Mouse (Mus musculus) MEL (cell line): ENCODE measurements around the gene Wfdc5. TPM values are rescaled to one million over a fixed set of nuclear protein-coding genes. Genes with fewer than 3 reads are reported as not detected.

Experiments
- DNase-seq: peaks from one replicate; pipeline ENCODE4 v3.0.0; 2011; ENCODE audit warnings: low read depth, low spot score
- H3K27ac ChIP-seq: 2 replicates; pipeline ENCODE4 v1.5.1; 2012; ENCODE audit warnings: low read depth, mild to moderate bottlenecking, control low read depth, low read length, moderate library complexity; ENCODE audit not compliant: control insufficient read depth
- H3K27me3 ChIP-seq, 2 experiments: fragments of 150-350 bp in 1 of 2; sonication (generic) in 1 of 2; 2 replicates each; pipeline ENCODE4 v1.6.1; 2012; ENCODE audit warnings: low read length in 2 of 2, mild to moderate bottlenecking in 2 of 2, improper control_type of control experiment in 1 of 2, moderate library complexity in 1 of 2; ENCODE audit not compliant: insufficient read depth in 2 of 2, control insufficient read depth in 1 of 2
- H3K36me3 ChIP-seq, 2 experiments: 2 replicates each; pipeline ENCODE4 v1.6.1; 2012 to 2014; ENCODE audit warnings: low read length in 2 of 2, improper control_type of control experiment in 1 of 2, inconsistent platforms in 1 of 2, mild to moderate bottlenecking in 1 of 2; ENCODE audit not compliant: insufficient read depth in 2 of 2, control insufficient read depth in 1 of 2
- H3K4me1 ChIP-seq, 2 experiments: fragments of 150-350 bp in 1 of 2; sonication (generic) in 1 of 2; 2 replicates each; pipeline ENCODE4 v1.6.1; 2012; ENCODE audit warnings: low read length in 2 of 2, improper control_type of control experiment in 1 of 2, mild to moderate bottlenecking in 1 of 2; ENCODE audit not compliant: insufficient read depth in 2 of 2, control insufficient read depth in 1 of 2
- H3K4me3 ChIP-seq, 2 experiments: fragments of 150-350 bp in 1 of 2; sonication (generic) in 1 of 2; 2 replicates each; pipeline ENCODE4 v1.5.1; 2012; ENCODE audit warnings: low read depth in 2 of 2, low read length in 2 of 2, mild to moderate bottlenecking in 2 of 2, moderate library complexity in 2 of 2, control low read depth in 1 of 2, improper control_type of control experiment in 1 of 2; ENCODE audit not compliant: control insufficient read depth in 1 of 2, insufficient read depth in 1 of 2
- H3K79me2 ChIP-seq: 2 replicates; pipeline ENCODE4 v1.6.1; 2012; ENCODE audit warnings: mild to moderate bottlenecking, low read length, moderate library complexity; ENCODE audit not compliant: control insufficient read depth, poor library complexity, insufficient read depth
- H3K9ac ChIP-seq: 2 replicates; pipeline ENCODE4 v1.6.1; 2012; ENCODE audit warnings: low read depth, mild to moderate bottlenecking, control low read depth, low read length, moderate library complexity; ENCODE audit not compliant: control insufficient read depth, poor library complexity, severe bottlenecking
- H3K9me3 ChIP-seq: fragments of 150-350 bp; sonication (generic); replicated peaks from 2 replicates; pipeline ENCODE4 v1.6.1; 2012; ENCODE audit warnings: mild to moderate bottlenecking, low read length, improper control_type of control experiment, moderate library complexity; ENCODE audit not compliant: insufficient read depth
- BHLHE40 ChIP-seq: IDR thresholded peaks from 2 replicates; pipeline ENCODE4 v1.6.1; 2012; ENCODE audit warnings: low read depth, mild to moderate bottlenecking, inconsistent platforms, low read length, improper control_type of control experiment, borderline replicate concordance
- CHD1 ChIP-seq: IDR thresholded peaks from 2 replicates; pipeline ENCODE4 v1.6.1; 2012; ENCODE audit warnings: low read depth, mild to moderate bottlenecking, inconsistent platforms, low read length, improper control_type of control experiment
- CHD2 ChIP-seq: IDR thresholded peaks from 2 replicates; pipeline ENCODE4 v1.6.1; 2011; ENCODE audit warnings: low read length, improper control_type of control experiment
- CTCF ChIP-seq, 3 experiments: IDR thresholded peaks in 2 of 3; conservative IDR thresholded peaks in 1 of 3; 2 replicates each; pipeline ENCODE4 v1.5.1; 2011 to 2012; ENCODE audit warnings: low read length in 3 of 3, low read depth in 2 of 3, mild to moderate bottlenecking in 2 of 3, improper control_type of control experiment in 1 of 3, inconsistent platforms in 1 of 3, mixed read lengths in 1 of 3, moderate library complexity in 1 of 3; ENCODE audit not compliant: control insufficient read depth in 1 of 3, insufficient read depth in 1 of 3, poor library complexity in 1 of 3, severe bottlenecking in 1 of 3
- ETS1 ChIP-seq: IDR thresholded peaks from 2 replicates; pipeline ENCODE4 v1.6.1; 2012; ENCODE audit warnings: low read depth, mild to moderate bottlenecking, inconsistent platforms, low read length, improper control_type of control experiment, moderate library complexity
- HCFC1 ChIP-seq: IDR thresholded peaks from 2 replicates; pipeline ENCODE4 v1.6.1; 2012; ENCODE audit warnings: low read depth, mild to moderate bottlenecking, inconsistent platforms, low read length, improper control_type of control experiment, moderate library complexity
- KAT2A ChIP-seq: conservative IDR thresholded peaks from 2 replicates; pipeline ENCODE4 v1.6.1; 2012; ENCODE audit warnings: low read depth, low read length, improper control_type of control experiment, inconsistent platforms
- MAFK ChIP-seq: IDR thresholded peaks from 2 replicates; pipeline ENCODE4 v1.6.1; 2011; ENCODE audit warnings: low read depth, mild to moderate bottlenecking, low read length, improper control_type of control experiment, borderline replicate concordance
- MAX ChIP-seq: IDR thresholded peaks from 2 replicates; pipeline ENCODE4 v1.6.1; 2011; ENCODE audit warnings: low read length, improper control_type of control experiment
- MEF2A ChIP-seq: IDR thresholded peaks from 2 replicates; pipeline ENCODE4 v1.6.1; 2014; ENCODE audit warnings: low read depth, mild to moderate bottlenecking, inconsistent platforms, low read length, improper control_type of control experiment; ENCODE audit not compliant: poor library complexity, insufficient replicate concordance, severe bottlenecking; ENCODE audit errors: extremely low read depth
- MYB ChIP-seq: IDR thresholded peaks from 2 replicates; pipeline ENCODE4 v1.6.1; 2011; ENCODE audit warnings: mild to moderate bottlenecking, low read depth, low read length, improper control_type of control experiment
- NELFE ChIP-seq: IDR thresholded peaks from 2 replicates; pipeline ENCODE4 v1.6.1; 2011; ENCODE audit warnings: low read depth, low read length, improper control_type of control experiment
- NRF1 ChIP-seq: IDR thresholded peaks from 2 replicates; pipeline ENCODE4 v1.6.1; 2014; ENCODE audit warnings: low read depth, mild to moderate bottlenecking, inconsistent platforms, low read length, improper control_type of control experiment, moderate library complexity; ENCODE audit not compliant: poor library complexity, insufficient read depth, severe bottlenecking
- POLR2A ChIP-seq, 2 experiments: IDR thresholded peaks; 2 replicates each; pipeline ENCODE4 v1.6.1; 2011 to 2012; ENCODE audit warnings: low read length in 2 of 2, mild to moderate bottlenecking in 2 of 2, control low read depth in 1 of 2, improper control_type of control experiment in 1 of 2, low read depth in 1 of 2, moderate library complexity in 1 of 2; ENCODE audit not compliant: control insufficient read depth in 1 of 2, insufficient read depth in 1 of 2, poor library complexity in 1 of 2
- POLR2AphosphoS2 ChIP-seq: IDR thresholded peaks from 2 replicates; pipeline ENCODE4 v1.6.1; 2011; ENCODE audit warnings: low read length, improper control_type of control experiment
- POLR2AphosphoS5 ChIP-seq: IDR thresholded peaks from 2 replicates; pipeline ENCODE4 v1.6.1; 2012; ENCODE audit warnings: low read depth, borderline replicate concordance, mild to moderate bottlenecking, inconsistent platforms, low read length, moderate library complexity, mixed read lengths
- RAD21 ChIP-seq: IDR thresholded peaks from 2 replicates; pipeline ENCODE4 v1.6.1; 2011; ENCODE audit warnings: mild to moderate bottlenecking, low read depth, low read length, improper control_type of control experiment
- SMC3 ChIP-seq: IDR thresholded peaks from 2 replicates; pipeline ENCODE4 v1.6.1; 2011; ENCODE audit warnings: low read depth, low read length, improper control_type of control experiment
- UBTF ChIP-seq: IDR thresholded peaks from 2 replicates; pipeline ENCODE4 v1.6.1; 2012; ENCODE audit warnings: low read depth, mild to moderate bottlenecking, inconsistent platforms, low read length, improper control_type of control experiment, moderate library complexity, borderline replicate concordance; ENCODE audit not compliant: insufficient read depth
- USF1 ChIP-seq: IDR thresholded peaks from 2 replicates; pipeline ENCODE4 v1.6.1; 2014; ENCODE audit warnings: low read depth, mild to moderate bottlenecking, inconsistent platforms, low read length, improper control_type of control experiment, moderate library complexity
- USF2 ChIP-seq, 2 experiments: IDR thresholded peaks; 2 replicates each; pipeline ENCODE4 v1.6.1; 2011 to 2012; ENCODE audit warnings: improper control_type of control experiment in 2 of 2, low read length in 2 of 2, borderline replicate concordance in 1 of 2, inconsistent platforms in 1 of 2, low read depth in 1 of 2, mild to moderate bottlenecking in 1 of 2; ENCODE audit not compliant: insufficient read depth in 1 of 2
- ZC3H11A ChIP-seq: IDR thresholded peaks from 2 replicates; pipeline ENCODE4 v1.6.1; 2012; ENCODE audit warnings: low read depth, mild to moderate bottlenecking, inconsistent platforms, low read length, improper control_type of control experiment
- ZKSCAN1 ChIP-seq: IDR thresholded peaks from 2 replicates; pipeline ENCODE4 v1.6.1; 2012; ENCODE audit warnings: low read depth, mild to moderate bottlenecking, inconsistent platforms, low read length, improper control_type of control experiment, moderate library complexity
- polyA plus RNA-seq, 2 experiments: library from polyadenylated mRNA; stranded (reverse) in 1 of 2; unstranded in 1 of 2; fragments of >175 nt in 1 of 2; fragments of >200 nt in 1 of 2; gene quantifications; 2 replicates each; pipeline versions ENCODE4 v1.2.1 to v1.2.4; 2012; ENCODE audit warnings: low replicate concordance in 2 of 2, low read depth in 1 of 2; ENCODE audit not compliant: insufficient read length in 2 of 2, insufficient read depth in 1 of 2, missing spikeins in 1 of 2
- total RNA-seq: library from RNA; depleted of rRNA; stranded (reverse); fragments of 300-350 nt; gene quantifications from 2 replicates; pipeline ENCODE4 v1.2.3, GENCODE M21; 2012

Wfdc5 gene
- total and polyA plus RNA-seq, 3 experiments, result not detected

DNA sequence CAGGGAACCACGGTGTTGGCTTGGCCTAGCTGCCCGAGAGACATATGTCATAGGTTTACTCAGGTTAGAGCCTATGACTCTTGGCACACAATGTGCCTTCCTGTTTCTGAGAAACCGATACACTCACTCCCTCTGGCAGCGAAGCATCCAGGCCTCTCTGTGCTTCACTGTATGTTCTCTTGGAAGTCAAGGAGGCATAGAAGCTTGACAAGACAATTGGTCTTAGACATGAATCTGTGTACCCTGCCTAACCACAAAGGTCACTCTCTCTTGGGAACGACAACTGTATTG, 14.1 kb upstream of the Wfdc5 start:
- DNase-seq, result no peak
- no peaks in the 10 kb centered on the region for H3K9me3 ChIP-seq
- H3K79me2 ChIP-seq, result no peaks in the 10 kb centered on the region
- no peak for TF ChIP-seq USF1
- no peak for TF ChIP-seq MAFK
- no peak for TF ChIP-seq POLR2AphosphoS2
- no peak for TF ChIP-seq UBTF
- no peak for TF ChIP-seq CTCF (IDR thresholded peaks at IDR 0.05 in 2 of 3, conservative IDR thresholded peaks at IDR 0.05 in 1 of 3; ENCODE audit: control insufficient read depth in 1 of 3, insufficient read depth in 1 of 3, low read depth in 2 of 3, low read length in 3 of 3, poor library complexity in 1 of 3, severe bottlenecking in 1 of 3)
- TF ChIP-seq KAT2A, result no peak
- TF ChIP-seq MYB, result no peak
- no peak for TF ChIP-seq ZKSCAN1
- TF ChIP-seq, all 39 proteins: peak for 0
- Histone ChIP-seq H3K36me3 (no peaks in the 10 kb centered on the region), H3K27me3 (peaks cover 8 to 13% of the 10 kb centered on the region in 2 experiments), H3K27ac (no peak overlapping the region), H3K4me3 (no peak overlapping the region), H3K4me1 (no peaks in the 10 kb centered on the region), H3K9ac (no peak overlapping the region)

DNA sequence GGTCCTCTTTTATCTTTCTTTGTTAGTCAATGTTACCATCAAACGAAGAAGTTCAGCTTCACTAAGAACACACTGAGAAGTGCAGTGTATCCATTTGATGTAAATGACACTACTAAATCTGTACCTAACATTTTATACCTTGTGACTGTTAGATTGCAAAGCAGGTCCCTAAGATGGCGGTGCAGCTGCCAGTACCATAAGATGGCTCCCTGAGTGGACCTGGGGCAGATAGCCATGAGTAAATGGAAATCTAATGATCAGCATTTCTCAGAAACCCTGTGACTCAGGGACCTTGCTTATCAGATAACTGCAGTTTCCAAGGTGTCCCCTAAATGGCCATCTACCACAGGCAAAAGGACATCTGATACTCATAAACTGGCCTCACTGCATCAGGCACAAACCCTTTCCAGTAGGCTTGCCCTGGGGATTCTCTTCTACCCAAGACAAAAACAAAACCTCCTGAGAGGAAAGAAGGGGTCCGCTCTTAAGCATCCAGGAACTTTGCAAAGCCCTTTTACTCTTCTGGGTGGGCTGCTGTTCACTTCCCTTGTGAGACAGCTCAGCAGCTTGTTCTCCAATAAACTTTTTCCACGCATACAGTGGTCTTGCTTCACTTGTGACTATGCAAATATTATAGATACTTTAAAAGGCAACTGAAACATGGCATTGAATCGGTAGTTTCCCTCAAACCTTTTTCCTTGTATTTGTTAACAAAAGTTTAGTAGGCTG, 13.6 kb upstream of the Wfdc5 start:
- Histone ChIP-seq H3K27ac (no peak overlapping the region), H3K4me1 (no peaks in the 10 kb centered on the region), H3K4me3 (no peak overlapping the region), H3K9ac (no peak overlapping the region), H3K9me3 (no peaks in the 10 kb centered on the region), H3K36me3 (no peaks in the 10 kb centered on the region), H3K79me2 (no peaks in the 10 kb centered on the region), H3K27me3 (peaks cover 8 to 13% of the 10 kb centered on the region in 2 experiments)
- no peak for DNase-seq
- TF ChIP-seq ZC3H11A, result no peak
- TF ChIP-seq CHD2, result no peak
- TF ChIP-seq USF1, result no peak
- TF ChIP-seq NELFE, result no peak
- TF ChIP-seq POLR2A (IDR thresholded peaks at IDR 0.05; ENCODE audit: control insufficient read depth in 1 of 2, insufficient read depth in 1 of 2, low read depth in 1 of 2, low read length in 2 of 2, poor library complexity in 1 of 2), result no peak
- TF ChIP-seq USF2 (IDR thresholded peaks at IDR 0.05; ENCODE audit: borderline replicate concordance in 1 of 2, insufficient read depth in 1 of 2, low read depth in 1 of 2, low read length in 2 of 2), result no peak
- TF ChIP-seq MEF2A, result no peak
- no peak for TF ChIP-seq POLR2AphosphoS5
- no peak for TF ChIP-seq MAFK
- TF ChIP-seq SMC3, result no peak
- TF ChIP-seq BHLHE40, result no peak
- no peak for TF ChIP-seq RAD21
- TF ChIP-seq HCFC1, result no peak
- TF ChIP-seq ETS1, result no peak
- no peak for TF ChIP-seq NRF1
- no peak for TF ChIP-seq MAX
- TF ChIP-seq CHD1, result no peak
